Mouse (Mus musculus) left cerebral cortex, postnatal 14 days (tissue): ENCODE data around the gene Utp4. TPM values are rescaled to one million over a fixed set of nuclear protein-coding genes. Genes with fewer than 3 reads are reported as not detected.

Source experiments
- total RNA-seq, 2 experiments: library from RNA; stranded (reverse); gene quantifications; 2 replicates each; pipeline ENCODE4 v1.2.3; 2021

Utp4 gene
- total RNA-seq, 2 experiments from 2014 or later: 29.5 to 31.4 TPM

Other genes starting within 250 kb of the Utp4 start
- 1 to 10 TPM; 5.9 to 6.4 TPM for gene Tango6, start 210.6 kb upstream of the Utp4 start, total RNA-seq
- gene Has3, start 23.4 kb upstream of the Utp4 start, total RNA-seq: 1 to 10 TPM; 3.0 to 4.1 TPM
- gene Sntb2, start 42.1 kb downstream of the Utp4 start, total RNA-seq: 10 to 100 TPM in 1 of 2 experiments, 1 to 10 TPM in 1; 8.1 to 10.7 TPM
- gene Vps4a, start 137.6 kb downstream of the Utp4 start, total RNA-seq: 100 to 1,000 TPM; 121 to 124 TPM
- 10 to 100 TPM; 28.3 to 29.8 TPM for gene Pdf, start 155.0 kb downstream of the Utp4 start, total RNA-seq
- 10 to 100 TPM; 26.5 to 29.5 TPM for gene Cog8, start 163.1 kb downstream of the Utp4 start, total RNA-seq
- 10 to 100 TPM; 43.4 to 53.6 TPM for gene Nip7, start 163.2 kb downstream of the Utp4 start, total RNA-seq
- not detected for gene Tmed6, start 172.0 kb downstream of the Utp4 start, total RNA-seq
- gene Terf2, start 202.9 kb downstream of the Utp4 start, total RNA-seq: 10 to 100 TPM; 37.1 to 37.5 TPM